In genomic region chr16:96481791-96482190, GRCm38 (mm10) we compare ENCODE assay signal across 16 mouse cellular contexts.
"Had no signal": no experiment of that assay in that cellular context is flagged by ENCODE, and none has a peak within 500 bp of the region (broad histone marks: within the 10 kb centered on the region; RNA-seq: fewer than 3 reads in every experiment).

No protein-coding gene starts in this region.

- DNase-seq: heart, postnatal 10 days; heart, postnatal 14 days; heart, postnatal 36 days; heart, postnatal 4 days; kidney, adult 11 months; kidney, adult 18-20 months; kidney, adult 2 months; kidney, adult 8-10 months; kidney, adult 9 months; kidney, postnatal 10 days; kidney, postnatal 14 days; kidney, postnatal 25 days; kidney, postnatal 36 days; kidney, postnatal 4 days; layer of hippocampus, adult 9-11 months; layer of hippocampus, postnatal 36 days had no signal
